Mouse (Mus musculus): ENCODE measurements around the gene Arrdc5. TPM values are rescaled to one million over a fixed set of nuclear protein-coding genes. Genes with fewer than 3 reads are reported as not detected.
"Not testable (repeated sequence)": the region's sequence is repeated elsewhere in the genome, so short reads cannot be mapped to it uniquely, and the experiment has no call there.

Gene Arrdc5
- polyA plus RNA-seq, 1 experiment from 2014 or later: not detected

DNA sequence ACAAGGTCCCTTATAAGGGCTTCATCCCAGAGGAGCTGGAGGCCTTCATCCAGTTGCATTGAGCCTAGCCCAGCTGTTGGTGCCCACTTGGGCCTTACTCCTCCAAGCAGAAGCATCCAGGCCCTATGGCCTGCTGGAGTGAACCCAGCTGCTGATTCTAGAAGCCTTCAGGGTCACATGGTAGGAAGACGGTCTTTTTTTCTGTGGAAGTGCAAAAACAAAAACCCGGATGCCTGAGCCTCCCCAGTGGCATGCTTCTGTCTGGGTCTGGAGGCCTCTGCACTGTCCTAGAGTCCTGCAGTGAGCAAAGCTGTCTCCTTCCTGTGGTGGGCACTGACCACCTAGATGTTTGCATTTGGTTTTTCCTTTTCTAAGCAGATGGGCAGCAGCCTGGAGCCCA, 41.3 kb downstream of the Arrdc5 start:
- 73% methylated on average over 2 of the region's 2 CpGs for WGBS
- Histone ChIP-seq H3K4me2 (replicated peaks) (peak overlapping the region; percentile 98), H3K9ac (replicated peaks) (peak overlapping the region; percentile 36; the same call in 1 of the 2 replicates), H3K36me3 (peaks cover 54% of the 10 kb centered on the region), H3K4me1 (replicated peaks) (peaks cover 57% of the 10 kb centered on the region), H3K4me3 (replicated peaks) (0 out of 2 replicates have a peak overlapping the region, but pooled peaks have one; percentile 1)
- H3K27me3 ChIP-seq, H3K9me3 ChIP-seq, ATAC-seq, H3K27ac ChIP-seq: not testable (repeated sequence)

DNA sequence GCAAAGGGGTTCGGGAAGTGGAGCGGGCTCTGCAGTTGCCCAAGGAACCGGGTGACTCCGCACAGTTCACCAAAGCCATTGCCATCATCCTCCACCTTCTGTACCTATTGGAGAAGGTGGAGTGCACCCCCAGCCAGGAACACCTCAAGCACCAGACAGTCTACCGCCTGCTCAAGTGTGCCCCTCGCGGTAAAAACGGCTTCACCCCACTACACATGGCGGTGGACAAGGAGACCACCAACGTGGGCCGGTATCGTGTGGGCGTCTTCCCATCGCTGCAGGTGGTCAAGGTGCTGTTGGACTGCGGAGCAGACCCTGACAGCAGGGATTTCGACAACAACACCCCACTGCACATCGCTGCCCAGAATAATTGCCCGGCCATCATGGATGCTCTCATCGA, 41.8 kb downstream of the Arrdc5 start:
- Histone ChIP-seq H3K4me1 (replicated peaks) (peaks cover 57% of the 10 kb centered on the region), H3K36me3 (peaks cover 54% of the 10 kb centered on the region), H3K4me3 (replicated peaks) (0 out of 2 replicates have a peak overlapping the region, but pooled peaks have one; percentile 5), H3K4me2 (replicated peaks) (peak overlapping the region; percentile 98)
- not testable (repeated sequence) for H3K27ac ChIP-seq; H3K9me3 ChIP-seq; ATAC-seq; H3K9ac ChIP-seq (replicated peaks); H3K27me3 ChIP-seq
- 96% methylated on average over 19 of the region's 19 CpGs for WGBS

GRCm38 (mm10) chr17:56257181-56257894, 42.7 kb downstream of the Arrdc5 start:
- H3K9me3 ChIP-seq: no peaks in the 10 kb centered on the region
- peak overlapping the region; percentile 79 for H3K9ac ChIP-seq (replicated peaks)
- ATAC-seq: peak; percentile 7
- H3K4me1 ChIP-seq (replicated peaks): peaks cover 50% of the 10 kb centered on the region
- 13% methylated on average over 58 of the region's 58 CpGs for WGBS
- peak overlapping the region; percentile 78 for H3K27ac ChIP-seq
- H3K36me3 ChIP-seq: peaks cover 45% of the 10 kb centered on the region
- H3K27me3 ChIP-seq: no peaks in the 10 kb centered on the region
- H3K4me2 ChIP-seq (replicated peaks): peak overlapping the region; percentile 98
- H3K4me3 ChIP-seq (replicated peaks): peak overlapping the region; percentile 72

- peak within 1 kb of the TSS; percentile 79 for H3K9ac ChIP-seq (replicated peaks)
- peaks cover 36% of the 10 kb centered on the region for H3K36me3 ChIP-seq
- peaks cover 44% of the 10 kb centered on the region for H3K4me1 ChIP-seq (replicated peaks)
- WGBS: under 1% methylated on average over 28 of the region's 28 CpGs
- ATAC-seq: peak; percentile 93
- peak within 1 kb of the TSS; percentile 83 for H3K27ac ChIP-seq
- H3K27me3 ChIP-seq: no peaks in the 10 kb centered on the region
- peak within 1 kb of the TSS; percentile 98 for H3K4me2 ChIP-seq (replicated peaks)
- H3K4me3 ChIP-seq (replicated peaks): peak within 1 kb of the TSS; percentile 72
- H3K9me3 ChIP-seq: no peaks in the 10 kb centered on the region
Observed at GRCm38 (mm10) chr17:56256239-56256881, 43.7 kb downstream of the Arrdc5 start, which contains the start of gene Fem1a. TSS of gene Fem1a (plus strand) at chr17:56256810.

DNA sequence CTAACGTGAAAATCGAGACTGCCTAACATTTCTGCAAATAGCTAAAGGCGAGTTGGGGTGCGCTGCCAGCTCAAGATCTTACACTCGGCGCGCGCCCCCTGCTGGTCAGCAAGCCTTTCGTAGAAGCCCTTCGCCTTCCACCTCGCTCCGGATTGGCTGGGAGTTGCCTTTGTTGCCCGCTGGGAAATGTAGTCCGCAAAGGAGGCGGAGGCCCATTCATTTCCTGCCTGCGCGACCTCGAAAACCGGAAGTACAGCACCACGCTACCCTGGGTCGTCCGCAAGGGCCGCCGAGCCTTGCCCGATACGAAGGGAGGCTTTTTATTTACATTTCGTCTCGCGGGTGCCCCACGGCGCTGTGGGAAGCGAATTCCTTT, 44.2 kb downstream of the Arrdc5 start:
- Histone ChIP-seq H3K9ac (replicated peaks) (peak overlapping the region; percentile 54; the same call in 1 of the 2 replicates), H3K4me2 (replicated peaks) (peak overlapping the region; percentile 69), H3K4me1 (replicated peaks) (peaks cover 44% of the 10 kb centered on the region), H3K27ac (peak overlapping the region; percentile 83), H3K27me3 (no peaks in the 10 kb centered on the region), H3K4me3 (replicated peaks) (peak overlapping the region; percentile 72), H3K36me3 (peaks cover 31% of the 10 kb centered on the region), H3K9me3 (no peaks in the 10 kb centered on the region)
- peak; percentile 90 for ATAC-seq
- under 1% methylated on average over 32 of the region's 32 CpGs for WGBS

DNA sequence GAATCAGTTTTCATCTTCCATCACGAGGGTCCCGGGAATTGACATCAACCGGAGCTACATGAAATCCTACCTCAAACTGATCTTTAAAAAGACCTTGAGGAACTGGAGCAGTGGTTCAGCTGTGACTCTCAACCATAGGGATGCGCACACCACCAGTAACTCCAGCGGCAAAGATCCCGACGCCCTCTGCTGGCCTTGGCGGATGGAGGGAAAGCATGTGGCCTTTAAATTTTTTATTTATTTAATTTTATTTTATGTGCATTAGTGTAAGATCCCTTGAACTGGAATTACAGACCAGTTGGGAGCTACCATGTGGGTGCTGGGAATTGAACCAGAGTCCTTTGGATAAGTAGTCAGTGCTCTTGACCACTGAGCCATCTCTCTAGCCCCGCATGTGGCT, 44.7 kb downstream of the Arrdc5 start:
- no peak overlapping the region for H3K9ac ChIP-seq (replicated peaks)
- peaks cover 44% of the 10 kb centered on the region for H3K4me1 ChIP-seq (replicated peaks)
- no peak overlapping the region for H3K4me3 ChIP-seq (replicated peaks)
- no peaks in the 10 kb centered on the region for H3K27me3 ChIP-seq
- peak overlapping the region; percentile 69 for H3K4me2 ChIP-seq (replicated peaks)
- peaks cover 27% of the 10 kb centered on the region for H3K36me3 ChIP-seq
- WGBS: 18% methylated on average over 9 of the region's 9 CpGs
- no peaks in the 10 kb centered on the region for H3K9me3 ChIP-seq
- peak; percentile 4 for ATAC-seq
- H3K27ac ChIP-seq: peak overlapping the region; percentile 63

DNA sequence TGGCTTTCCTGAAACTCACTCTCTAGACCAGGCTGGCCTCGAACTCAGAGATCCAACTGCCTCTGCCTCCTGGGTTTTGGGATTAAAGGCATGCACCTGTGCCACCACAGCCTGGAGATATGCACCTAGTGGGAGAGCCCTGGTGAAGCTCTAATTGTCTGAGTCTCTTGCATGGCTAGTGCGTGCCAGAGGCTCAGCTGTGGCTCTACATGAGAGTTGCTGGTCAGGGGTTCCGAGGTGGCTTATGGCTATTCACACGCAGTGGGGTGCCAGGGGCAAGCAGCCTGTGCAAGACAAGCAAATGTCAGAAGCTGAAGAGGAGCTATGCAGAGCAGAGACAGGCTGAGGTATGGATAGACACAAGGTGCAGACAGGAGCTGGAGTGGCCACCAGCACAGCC, 45.4 kb downstream of the Arrdc5 start:
- Histone ChIP-seq H3K4me3 (replicated peaks) (no peak overlapping the region), H3K9ac (replicated peaks) (no peak overlapping the region), H3K4me2 (replicated peaks) (no peak overlapping the region), H3K9me3 (no peaks in the 10 kb centered on the region), H3K4me1 (replicated peaks) (peaks cover 41% of the 10 kb centered on the region), H3K36me3 (peaks cover 19% of the 10 kb centered on the region), H3K27ac (no peak overlapping the region), H3K27me3 (no peaks in the 10 kb centered on the region)
- no peak for ATAC-seq
- 74% methylated on average over 4 of the region's 4 CpGs for WGBS

- ATAC-seq: peak; percentile 65
- Histone ChIP-seq H3K36me3 (no peaks in the 10 kb centered on the region), H3K27ac (peak overlapping the region; percentile 71), H3K9ac (replicated peaks) (no peak overlapping the region), H3K4me2 (replicated peaks) (peak overlapping the region; percentile 34), H3K27me3 (no peaks in the 10 kb centered on the region), H3K9me3 (no peaks in the 10 kb centered on the region), H3K4me1 (replicated peaks) (peaks cover 16% of the 10 kb centered on the region), H3K4me3 (replicated peaks) (no peak overlapping the region)
- WGBS: 21% methylated on average over 6 of the region's 6 CpGs
Observed at GRCm38 (mm10) chr17:56251136-56251829, 48.8 kb downstream of the Arrdc5 start.

DNA sequence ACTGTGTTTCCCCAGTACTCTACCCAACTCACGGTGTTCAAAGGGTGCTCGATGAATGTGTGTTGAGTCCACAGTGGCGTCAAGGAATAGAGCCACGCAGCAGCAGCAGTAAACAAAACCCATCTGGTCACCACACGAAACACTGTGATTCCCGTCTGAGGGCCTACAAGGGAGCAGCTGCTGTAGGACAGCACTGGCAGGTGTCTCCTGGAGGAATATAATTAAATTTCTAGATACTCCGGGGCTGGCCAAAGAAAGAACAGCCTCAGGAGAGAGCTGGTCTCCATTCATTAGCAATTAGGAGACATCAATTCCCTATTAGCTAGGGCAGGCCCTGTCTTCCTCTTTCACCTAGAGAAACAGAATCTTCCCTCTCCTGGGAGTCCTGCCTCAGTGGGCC, 54.5 kb downstream of the Arrdc5 start:
- H3K36me3 ChIP-seq: no peaks in the 10 kb centered on the region
- 53% methylated on average over 7 of the region's 7 CpGs for WGBS
- no peak for ATAC-seq

More for the DNA sequence above, 54.5 kb downstream of the Arrdc5 start:
- no peak overlapping the region for H3K9ac ChIP-seq (replicated peaks)
- no peak overlapping the region for H3K27ac ChIP-seq
- peaks cover 28% of the 10 kb centered on the region; the same call in 1 of the 2 replicates for H3K27me3 ChIP-seq
- H3K4me2 ChIP-seq (replicated peaks): no peak overlapping the region
- H3K9me3 ChIP-seq: no peaks in the 10 kb centered on the region
- H3K4me3 ChIP-seq (replicated peaks): no peak overlapping the region
- peaks cover 9% of the 10 kb centered on the region for H3K4me1 ChIP-seq (replicated peaks)

Other genes starting within 250 kb of the Arrdc5 start
- gene Ubxn6, start 225.3 kb downstream of the Arrdc5 start, polyA plus RNA-seq (2015; fragmentation: Nextera tagmentation; extraction: Ambion mirVana): 73.7 and 78.6 TPM in 2 replicates
- gene Hdgfl2, start 220.7 kb downstream of the Arrdc5 start, polyA plus RNA-seq (2015; fragmentation: Nextera tagmentation; extraction: Ambion mirVana): 156 and 159 TPM in 2 replicates
- gene Plin4, start 190.5 kb downstream of the Arrdc5 start, polyA plus RNA-seq (2015; fragmentation: Nextera tagmentation; extraction: Ambion mirVana): 0.04 and 0.11 TPM in 2 replicates
- 0.43 and 0.55 TPM in 2 replicates for gene Plin5, start 182.7 kb downstream of the Arrdc5 start, polyA plus RNA-seq (2015; fragmentation: Nextera tagmentation; extraction: Ambion mirVana)
- 0.15 TPM in 1 of 2 replicates, not detected in the other for gene Lrg1, start 178.3 kb downstream of the Arrdc5 start, polyA plus RNA-seq (2015; fragmentation: Nextera tagmentation; extraction: Ambion mirVana)
- gene Sema6b, start 159.9 kb downstream of the Arrdc5 start, polyA plus RNA-seq (2015; fragmentation: Nextera tagmentation; extraction: Ambion mirVana): 7.6 and 10.4 TPM in 2 replicates
- 8.2 and 8.7 TPM in 2 replicates for gene Tnfaip8l1, start 137.8 kb downstream of the Arrdc5 start, polyA plus RNA-seq (2015; fragmentation: Nextera tagmentation; extraction: Ambion mirVana)
- 64.6 and 68.4 TPM in 2 replicates for gene Mydgf, start 116.4 kb downstream of the Arrdc5 start, polyA plus RNA-seq (2015; fragmentation: Nextera tagmentation; extraction: Ambion mirVana)
- 26.6 and 29.3 TPM in 2 replicates for gene Dpp9, start 81.4 kb downstream of the Arrdc5 start, polyA plus RNA-seq (2015; fragmentation: Nextera tagmentation; extraction: Ambion mirVana)
- 18.1 and 19.4 TPM in 2 replicates for gene Fem1a, start 43.5 kb downstream of the Arrdc5 start, polyA plus RNA-seq (2015; fragmentation: Nextera tagmentation; extraction: Ambion mirVana)
- 1.0 and 1.3 TPM in 2 replicates for gene Ticam1, start 23.5 kb downstream of the Arrdc5 start, polyA plus RNA-seq (2015; fragmentation: Nextera tagmentation; extraction: Ambion mirVana)
- 14.8 and 16.7 TPM in 2 replicates for gene Plin3, start 7.4 kb downstream of the Arrdc5 start, polyA plus RNA-seq (2015; fragmentation: Nextera tagmentation; extraction: Ambion mirVana)
- 59.9 and 62.8 TPM in 2 replicates for gene Uhrf1, start 3.0 kb upstream of the Arrdc5 start, polyA plus RNA-seq (2015; fragmentation: Nextera tagmentation; extraction: Ambion mirVana)
- gene Kdm4b, start 25.8 kb upstream of the Arrdc5 start, polyA plus RNA-seq (2015; fragmentation: Nextera tagmentation; extraction: Ambion mirVana): 62.1 and 77.3 TPM in 2 replicates
- 278 and 317 TPM in 2 replicates for gene Ptprs, start 176.2 kb upstream of the Arrdc5 start, polyA plus RNA-seq (2015; fragmentation: Nextera tagmentation; extraction: Ambion mirVana)
- 0.17 TPM in 1 of 2 replicates, not detected in the other for gene Znrf4, start 212.1 kb upstream of the Arrdc5 start, polyA plus RNA-seq (2015; fragmentation: Nextera tagmentation; extraction: Ambion mirVana)

All from midbrain, embryonic 13.5 days (tissue).